25 mouse cellular contexts compared by ENCODE assay signal in genomic region chr16:20191161-20191882, GRCm38 (mm10). TPM values are rescaled to one million over a fixed set of nuclear protein-coding genes. Genes with fewer than 3 reads are reported as not detected.
"Had no signal": no experiment of that assay in that cellular context is flagged by ENCODE, and none has a peak within 500 bp of the region (broad histone marks: within the 10 kb centered on the region; RNA-seq: fewer than 3 reads in every experiment).

No protein-coding gene starts in this region.

- ATAC-seq: liver, embryonic 12.5 days; midbrain, embryonic 13.5 days; midbrain, embryonic 16.5 days had no signal

- H3K4me3 ChIP-seq: limb, embryonic 12.5 days; limb, embryonic 15.5 days; liver, embryonic 12.5 days; liver, embryonic 15.5 days; lung, embryonic 15.5 days; midbrain, embryonic 10.5 days; midbrain, embryonic 13.5 days; myocyte; neural tube, embryonic 13.5 days had no signal

- H3K27me3 ChIP-seq: limb, embryonic 12.5 days; limb, embryonic 15.5 days; liver, embryonic 12.5 days; liver, embryonic 15.5 days; lung, embryonic 15.5 days; megakaryocyte, embryonic 14.5 days; midbrain, embryonic 13.5 days; neural tube, embryonic 13.5 days had no signal

- H3K27ac ChIP-seq: kidney, postnatal 0 days; limb, embryonic 12.5 days; limb, embryonic 15.5 days; liver, embryonic 12.5 days; liver, embryonic 15.5 days; lung, embryonic 15.5 days; midbrain, embryonic 10.5 days; midbrain, embryonic 13.5 days; neural tube, embryonic 13.5 days had no signal

- H3K4me2 ChIP-seq: limb, embryonic 12.5 days; limb, embryonic 15.5 days; liver, embryonic 12.5 days; liver, embryonic 15.5 days; lung, embryonic 15.5 days; midbrain, embryonic 13.5 days; neural tube, embryonic 13.5 days had no signal

- H3K9me3 ChIP-seq: limb, embryonic 12.5 days; limb, embryonic 15.5 days; liver, embryonic 12.5 days; liver, embryonic 15.5 days; lung, embryonic 15.5 days; megakaryocyte, embryonic 14.5 days; midbrain, embryonic 10.5 days; midbrain, embryonic 13.5 days; neural tube, embryonic 13.5 days had no signal

- H3K9ac ChIP-seq: limb, embryonic 12.5 days; limb, embryonic 15.5 days; liver, embryonic 12.5 days; liver, embryonic 15.5 days; lung, embryonic 15.5 days; midbrain, embryonic 13.5 days; neural tube, embryonic 13.5 days had no signal

- DNase-seq: kidney, postnatal 25 days; left cerebral cortex, postnatal 4 days; lung, adult 18-20 months; lung, postnatal 10 days; lung, postnatal 36 days; retina, postnatal 1 day; right cerebral cortex, postnatal 25 days; spleen, adult 18-20 months; thymus, adult 2 months; thymus, postnatal 14 days; thymus, postnatal 4 days had no signal

- H3K4me1 ChIP-seq: limb, embryonic 12.5 days; limb, embryonic 15.5 days; liver, embryonic 15.5 days; lung, embryonic 15.5 days; midbrain, embryonic 10.5 days; midbrain, embryonic 13.5 days; neural tube, embryonic 13.5 days had no signal

RNA-seq across cellular contexts. Expression of gene Map6d1, which starts 49.8 kb away (rescaled TPM):
- total RNA-seq: monocyte, adult 5-6 weeks; neutrophil, adult 5-6 weeks had no signal
- polyA plus RNA-seq: liver, embryonic 15.5 days had no signal
